Mouse (Mus musculus): ENCODE results near the gene Poln. TPM values are rescaled to one million over a fixed set of nuclear protein-coding genes. Genes with fewer than 3 reads are reported as not detected.
A peak's percentile ranks its signal among the peaks of the same experiment; 100 is the strongest.

Poln gene
- polyA plus RNA-seq (2015; fragmentation: Nextera tagmentation; extraction: Ambion mirVana), result 0.48 and 0.71 TPM in 2 replicates

- under 1% methylated on average over 57 of the region's 57 CpGs for WGBS (ENCODE audit: insufficient replicate concordance)
- ATAC-seq (ENCODE audit: low read depth), result peak; percentile 99
- peak within 1 kb of the TSS; percentile 94 for H3K4me3 ChIP-seq (ENCODE audit: low read depth, low read length)
These were observed at the start of gene Poln, which contains the start of gene Haus3 for GRCm38 (mm10) chr5:34168950-34169891. TSS of gene Poln (minus strand) at chr5:34169448. TSS of gene Haus3 (minus strand) at chr5:34169527.

GRCm38 (mm10) chr5:34218672-34219071, 49.4 kb upstream of the Poln start:
- Histone ChIP-seq H3K4me2 (ENCODE audit: low read depth, low read length) (no peak overlapping the region), H3K4me1 (ENCODE audit: control insufficient read depth, low read depth, low read length) (no peaks in the 10 kb centered on the region), H3K9ac (ENCODE audit: low read depth, low read length) (no peak overlapping the region), H3K4me3 (ENCODE audit: low read depth, low read length) (no peak overlapping the region), H3K27me3 (ENCODE audit: control insufficient read depth, insufficient read depth, low read depth, low read length) (no peaks in the 10 kb centered on the region), H3K27ac (ENCODE audit: low read length) (no peak overlapping the region), H3K9me3 (replicated peaks; ENCODE audit: control insufficient read depth, low read length) (no peaks in the 10 kb centered on the region), H3K36me3 (ENCODE audit: control insufficient read depth, insufficient read depth) (no peaks in the 10 kb centered on the region)
- ATAC-seq (ENCODE audit: low read depth), result no peak
- 26% methylated on average over 5 of the region's 5 CpGs for WGBS (ENCODE audit: insufficient replicate concordance)

More at GRCm38 (mm10) chr5:34168950-34169891, at the start of gene Poln, which contains the start of gene Haus3:
- H3K36me3 ChIP-seq (ENCODE audit: control insufficient read depth, insufficient read depth), result no peaks in the 10 kb centered on the region; the same call in 1 of the 2 replicates
- H3K9ac ChIP-seq (ENCODE audit: low read depth, low read length), result peak within 1 kb of the TSS; percentile 97
- H3K4me2 ChIP-seq (ENCODE audit: low read depth, low read length), result peak within 1 kb of the TSS; percentile 72
- H3K9me3 ChIP-seq (replicated peaks; ENCODE audit: control insufficient read depth, low read length), result no peaks in the 10 kb centered on the region
- H3K4me1 ChIP-seq (ENCODE audit: control insufficient read depth, low read depth, low read length), result peaks cover 12% of the 10 kb centered on the region
- peak within 1 kb of the TSS; percentile 96 for H3K27ac ChIP-seq (ENCODE audit: low read length)
- no peaks in the 10 kb centered on the region for H3K27me3 ChIP-seq (ENCODE audit: control insufficient read depth, insufficient read depth, low read depth, low read length)

GRCm38 (mm10) chr5:34217756-34218155, 48.5 kb upstream of the Poln start:
- ATAC-seq (ENCODE audit: low read depth), result no peak
- H3K4me2 ChIP-seq (ENCODE audit: low read depth, low read length), result no peak overlapping the region
- 62% methylated on average over 9 of the region's 9 CpGs for WGBS (ENCODE audit: insufficient replicate concordance)
- H3K36me3 ChIP-seq (ENCODE audit: control insufficient read depth, insufficient read depth), result no peaks in the 10 kb centered on the region
- no peaks in the 10 kb centered on the region for H3K9me3 ChIP-seq (replicated peaks; ENCODE audit: control insufficient read depth, low read length)
- no peaks in the 10 kb centered on the region for H3K27me3 ChIP-seq (ENCODE audit: control insufficient read depth, insufficient read depth, low read depth, low read length)
- no peak overlapping the region for H3K27ac ChIP-seq (ENCODE audit: low read length)
- H3K4me3 ChIP-seq (ENCODE audit: low read depth, low read length), result no peak overlapping the region
- H3K4me1 ChIP-seq (ENCODE audit: control insufficient read depth, low read depth, low read length), result no peaks in the 10 kb centered on the region
- no peak overlapping the region for H3K9ac ChIP-seq (ENCODE audit: low read depth, low read length)

GRCm38 (mm10) chr5:34216025-34216424, 46.8 kb upstream of the Poln start:
- H3K9ac ChIP-seq (ENCODE audit: low read depth, low read length), result no peak overlapping the region
- no peaks in the 10 kb centered on the region for H3K36me3 ChIP-seq (ENCODE audit: control insufficient read depth, insufficient read depth)
- H3K4me1 ChIP-seq (ENCODE audit: control insufficient read depth, low read depth, low read length), result no peaks in the 10 kb centered on the region
- no peaks in the 10 kb centered on the region for H3K9me3 ChIP-seq (replicated peaks; ENCODE audit: control insufficient read depth, low read length)
- H3K27ac ChIP-seq (ENCODE audit: low read length), result no peak overlapping the region
- WGBS (ENCODE audit: insufficient replicate concordance), result 69% methylated on average over 7 of the region's 7 CpGs
- no peaks in the 10 kb centered on the region for H3K27me3 ChIP-seq (ENCODE audit: control insufficient read depth, insufficient read depth, low read depth, low read length)
- H3K4me3 ChIP-seq (ENCODE audit: low read depth, low read length), result no peak overlapping the region
- ATAC-seq (ENCODE audit: low read depth), result no peak
- no peak overlapping the region for H3K4me2 ChIP-seq (ENCODE audit: low read depth, low read length)

- Histone ChIP-seq H3K27ac (ENCODE audit: low read length) (no peak overlapping the region), H3K27me3 (ENCODE audit: control insufficient read depth, insufficient read depth, low read depth, low read length) (no peaks in the 10 kb centered on the region), H3K9ac (ENCODE audit: low read depth, low read length) (no peak overlapping the region), H3K4me3 (ENCODE audit: low read depth, low read length) (no peak overlapping the region), H3K36me3 (ENCODE audit: control insufficient read depth, insufficient read depth) (no peaks in the 10 kb centered on the region), H3K4me1 (ENCODE audit: control insufficient read depth, low read depth, low read length) (no peaks in the 10 kb centered on the region), H3K9me3 (replicated peaks; ENCODE audit: control insufficient read depth, low read length) (no peaks in the 10 kb centered on the region), H3K4me2 (ENCODE audit: low read depth, low read length) (no peak overlapping the region)
- ATAC-seq (ENCODE audit: low read depth), result no peak
- 53% methylated on average over 8 of the region's 8 CpGs for WGBS (ENCODE audit: insufficient replicate concordance)
These were observed 44.4 kb upstream of the Poln start for GRCm38 (mm10) chr5:34213659-34214058.

- no peaks in the 10 kb centered on the region for H3K27me3 ChIP-seq (ENCODE audit: control insufficient read depth, insufficient read depth, low read depth, low read length)
- H3K27ac ChIP-seq (ENCODE audit: low read length), result no peak overlapping the region
- no peak overlapping the region for H3K4me3 ChIP-seq (ENCODE audit: low read depth, low read length)
- H3K4me1 ChIP-seq (ENCODE audit: control insufficient read depth, low read depth, low read length), result no peaks in the 10 kb centered on the region
- 3% methylated on average over 1 of the region's 1 CpGs for WGBS (ENCODE audit: insufficient replicate concordance)
- no peaks in the 10 kb centered on the region for H3K36me3 ChIP-seq (ENCODE audit: control insufficient read depth, insufficient read depth)
- no peaks in the 10 kb centered on the region for H3K9me3 ChIP-seq (replicated peaks; ENCODE audit: control insufficient read depth, low read length)
- 0 out of 2 replicates have a peak, but pooled peaks have one; percentile 19 for ATAC-seq (ENCODE audit: low read depth)
- H3K4me2 ChIP-seq (ENCODE audit: low read depth, low read length), result no peak overlapping the region
- no peak overlapping the region for H3K9ac ChIP-seq (ENCODE audit: low read depth, low read length)
These were observed 41.0 kb upstream of the Poln start for GRCm38 (mm10) chr5:34210279-34210678.

GRCm38 (mm10) chr5:34207503-34207902, 38.3 kb upstream of the Poln start:
- no peaks in the 10 kb centered on the region for H3K4me1 ChIP-seq (ENCODE audit: control insufficient read depth, low read depth, low read length)
- H3K4me3 ChIP-seq (ENCODE audit: low read depth, low read length), result no peak overlapping the region
- no peak overlapping the region for H3K9ac ChIP-seq (ENCODE audit: low read depth, low read length)
- no peak overlapping the region for H3K27ac ChIP-seq (ENCODE audit: low read length)
- 29% methylated on average over 3 of the region's 3 CpGs for WGBS (ENCODE audit: insufficient replicate concordance)
- no peaks in the 10 kb centered on the region for H3K27me3 ChIP-seq (ENCODE audit: control insufficient read depth, insufficient read depth, low read depth, low read length)
- no peaks in the 10 kb centered on the region for H3K9me3 ChIP-seq (replicated peaks; ENCODE audit: control insufficient read depth, low read length)
- H3K36me3 ChIP-seq (ENCODE audit: control insufficient read depth, insufficient read depth), result no peaks in the 10 kb centered on the region
- ATAC-seq (ENCODE audit: low read depth), result no peak
- H3K4me2 ChIP-seq (ENCODE audit: low read depth, low read length), result no peak overlapping the region

GRCm38 (mm10) chr5:34205788-34206187, 36.5 kb upstream of the Poln start:
- Histone ChIP-seq H3K36me3 (ENCODE audit: control insufficient read depth, insufficient read depth) (no peaks in the 10 kb centered on the region), H3K27ac (ENCODE audit: low read length) (no peak overlapping the region), H3K9ac (ENCODE audit: low read depth, low read length) (no peak overlapping the region), H3K4me2 (ENCODE audit: low read depth, low read length) (no peak overlapping the region), H3K4me1 (ENCODE audit: control insufficient read depth, low read depth, low read length) (no peaks in the 10 kb centered on the region), H3K9me3 (replicated peaks; ENCODE audit: control insufficient read depth, low read length) (no peaks in the 10 kb centered on the region), H3K4me3 (ENCODE audit: low read depth, low read length) (no peak overlapping the region), H3K27me3 (ENCODE audit: control insufficient read depth, insufficient read depth, low read depth, low read length) (no peaks in the 10 kb centered on the region)
- 53% methylated on average over 2 of the region's 2 CpGs for WGBS (ENCODE audit: insufficient replicate concordance)
- no peak for ATAC-seq (ENCODE audit: low read depth)

GRCm38 (mm10) chr5:34204911-34205310, 35.7 kb upstream of the Poln start:
- no peak overlapping the region for H3K4me3 ChIP-seq (ENCODE audit: low read depth, low read length)
- no peak for ATAC-seq (ENCODE audit: low read depth)
- H3K9me3 ChIP-seq (replicated peaks; ENCODE audit: control insufficient read depth, low read length), result no peaks in the 10 kb centered on the region
- H3K9ac ChIP-seq (ENCODE audit: low read depth, low read length), result no peak overlapping the region
- WGBS (ENCODE audit: insufficient replicate concordance), result 48% methylated on average over 2 of the region's 2 CpGs
- H3K4me1 ChIP-seq (ENCODE audit: control insufficient read depth, low read depth, low read length), result no peaks in the 10 kb centered on the region
- H3K27me3 ChIP-seq (ENCODE audit: control insufficient read depth, insufficient read depth, low read depth, low read length), result no peaks in the 10 kb centered on the region
- H3K4me2 ChIP-seq (ENCODE audit: low read depth, low read length), result no peak overlapping the region
- no peaks in the 10 kb centered on the region for H3K36me3 ChIP-seq (ENCODE audit: control insufficient read depth, insufficient read depth)
- no peak overlapping the region for H3K27ac ChIP-seq (ENCODE audit: low read length)
